Mouse (Mus musculus) midbrain, embryonic 15.5 days (tissue): Measurements from ENCODE around the gene Smg5. TPM values are rescaled to one million over a fixed set of nuclear protein-coding genes. Genes with fewer than 3 reads are reported as not detected.
"Not testable (repeated sequence)": the region's sequence is repeated elsewhere in the genome, so short reads cannot be mapped to it uniquely, and the experiment has no call there.

Source experiments
- ATAC-seq: fragments of 200-750 bp; cut with Nextera tagmentation; replicated peaks from 2 replicates; pipeline ENCODE4 v1.8.0; 2017; ENCODE audit warnings: moderate TSS enrichment
- H3K27ac ChIP-seq: fragments of 300-500 bp; sonication (generic); 2 replicates; pipeline ENCODE4 v1.5.1; 2015; ENCODE audit warnings: mild to moderate bottlenecking, inconsistent platforms
- H3K27me3 ChIP-seq: fragments of 300-500 bp; sonication (generic); replicated peaks from 2 replicates; pipeline ENCODE4 v1.6.1; 2015; ENCODE audit warnings: inconsistent platforms
- H3K36me3 ChIP-seq: fragments of 300-500 bp; sonication (generic); replicated peaks from 2 replicates; pipeline ENCODE4 v1.6.1; 2015; ENCODE audit warnings: inconsistent platforms
- H3K4me1 ChIP-seq: fragments of 300-500 bp; sonication (generic); 2 replicates; pipeline ENCODE4 v1.6.1; 2015; ENCODE audit warnings: inconsistent platforms
- H3K4me2 ChIP-seq: fragments of 300-500 bp; sonication (generic); 2 replicates; pipeline ENCODE4 v1.6.1; 2015; ENCODE audit warnings: inconsistent platforms, mild to moderate bottlenecking, moderate library complexity
- H3K4me3 ChIP-seq: fragments of 300-500 bp; sonication (generic); 2 replicates; pipeline ENCODE4 v1.5.1; 2015; ENCODE audit warnings: mild to moderate bottlenecking, inconsistent platforms
- H3K9ac ChIP-seq: fragments of 300-500 bp; sonication (generic); 2 replicates; pipeline ENCODE4 v1.6.1; 2015; ENCODE audit warnings: mild to moderate bottlenecking, inconsistent platforms
- H3K9me3 ChIP-seq: fragments of 300-500 bp; sonication (generic); 2 replicates; pipeline ENCODE4 v1.6.1; 2016; ENCODE audit warnings: inconsistent platforms
- WGBS: fragments of 180-500 bp; shearing (Covaris S2); methylation state at CpG from one replicate; pipeline ENCODE4 v1.1.7; 2015; ENCODE audit warnings: mixed read lengths; 5-methylcytosine and 5-hydroxymethylcytosine counted together
- polyA plus RNA-seq: library from polyadenylated mRNA; unstranded; fragments of >200 nt; fragmentation: Nextera tagmentation; extraction: Ambion mirVana; gene quantifications from 2 replicates; pipeline ENCODE4 v1.2.1, GENCODE M21; 2015

Smg5 gene
- 73.2 and 74.9 TPM in 2 replicates for polyA plus RNA-seq

- Histone ChIP-seq H3K4me3 (peak within 1 kb of the TSS; percentile 92), H3K36me3 (no peaks in the 10 kb centered on the region), H3K4me2 (peak within 1 kb of the TSS; percentile 80), H3K9me3 (no peaks in the 10 kb centered on the region), H3K9ac (peak within 1 kb of the TSS; percentile 97), H3K4me1 (peaks cover 28% of the 10 kb centered on the region), H3K27me3 (no peaks in the 10 kb centered on the region), H3K27ac (peak within 1 kb of the TSS; percentile 97)
- 1% methylated on average over 55 of the region's 66 CpGs for WGBS
- peak; percentile 96 for ATAC-seq
Observed at GRCm38 (mm10) chr3:88336058-88337013, at the start of gene Smg5, which contains the start of gene Tmem79. Smg5 (plus strand) TSS chr3:88336260. Tmem79 (minus strand) TSS chr3:88336148.

GRCm38 (mm10) chr3:88287110-88287509 is 49.0 kb upstream of the Smg5 start, which contains the start of gene Gm38392:
Gm38392 (minus strand) TSS chr3:88287210.
- H3K4me1 ChIP-seq: no peaks in the 10 kb centered on the region
- ATAC-seq: no peak
- no peaks in the 10 kb centered on the region for H3K27me3 ChIP-seq
- no peak within 1 kb of the TSS for H3K9ac ChIP-seq
- no peaks in the 10 kb centered on the region for H3K9me3 ChIP-seq
- WGBS: 97% methylated on average over 4 of the region's 4 CpGs
- no peak within 1 kb of the TSS for H3K4me2 ChIP-seq
- no peak within 1 kb of the TSS for H3K4me3 ChIP-seq
- H3K36me3 ChIP-seq: no peaks in the 10 kb centered on the region
- H3K27ac ChIP-seq: no peak within 1 kb of the TSS

GRCm38 (mm10) chr3:88288133-88288713 is 47.8 kb upstream of the Smg5 start:
- not testable (repeated sequence) for ATAC-seq, H3K4me2 ChIP-seq, H3K4me3 ChIP-seq, H3K27ac ChIP-seq, H3K27me3 ChIP-seq, H3K4me1 ChIP-seq, H3K36me3 ChIP-seq, H3K9ac ChIP-seq, H3K9me3 ChIP-seq
- 78% methylated on average over 10 of the region's 10 CpGs for WGBS

- peaks cover 7% of the 10 kb centered on the region for H3K4me1 ChIP-seq
- H3K9me3 ChIP-seq: no peaks in the 10 kb centered on the region
- no peak overlapping the region for H3K27ac ChIP-seq
- no peak for ATAC-seq
- no peak overlapping the region for H3K4me2 ChIP-seq
- no peak overlapping the region for H3K9ac ChIP-seq
- no peaks in the 10 kb centered on the region for H3K36me3 ChIP-seq
- H3K4me3 ChIP-seq: no peak overlapping the region
- H3K27me3 ChIP-seq: no peaks in the 10 kb centered on the region
- WGBS: 37% methylated on average over 4 of the region's 4 CpGs
Observed at GRCm38 (mm10) chr3:88291970-88292369, 44.1 kb upstream of the Smg5 start.

- WGBS: 86% methylated on average over 1 of the region's 1 CpGs
- ATAC-seq, H3K36me3 ChIP-seq, H3K9ac ChIP-seq, H3K27me3 ChIP-seq, H3K27ac ChIP-seq, H3K9me3 ChIP-seq, H3K4me2 ChIP-seq: not testable (repeated sequence)
- peak overlapping the region; percentile 73; the same call in 1 of the 2 replicates for H3K4me3 ChIP-seq
- H3K4me1 ChIP-seq: peaks cover 21% of the 10 kb centered on the region
Observed at GRCm38 (mm10) chr3:88295272-88295671, 40.8 kb upstream of the Smg5 start.

GRCm38 (mm10) chr3:88296110-88296560 is 39.9 kb upstream of the Smg5 start:
- WGBS: 1% methylated on average over 12 of the region's 12 CpGs
- peak; percentile 55 for ATAC-seq

GRCm38 (mm10) chr3:88296561-88297318 is 39.3 kb upstream of the Smg5 start, which contains the start of the genes Tsacc and Cct3:
Tsacc (minus strand) TSS chr3:88296999.
Cct3 (plus strand) TSS chr3:88297116.
- no peaks in the 10 kb centered on the region for H3K27me3 ChIP-seq
- H3K4me1 ChIP-seq: peaks cover 21% of the 10 kb centered on the region
- H3K9me3 ChIP-seq: no peaks in the 10 kb centered on the region
- WGBS: under 1% methylated on average over 44 of the region's 44 CpGs
- H3K36me3 ChIP-seq: peaks cover 23% of the 10 kb centered on the region
- peak within 1 kb of the TSS; percentile 68 for H3K4me2 ChIP-seq
- H3K4me3 ChIP-seq: peak within 1 kb of the TSS; percentile 73
- peak; percentile 99 for ATAC-seq
- peak within 1 kb of the TSS; percentile 89 for H3K9ac ChIP-seq
- H3K27ac ChIP-seq: peak within 1 kb of the TSS; percentile 92

More at GRCm38 (mm10) chr3:88296110-88296560, 39.9 kb upstream of the Smg5 start:
- peak overlapping the region; percentile 73 for H3K4me3 ChIP-seq
- peak overlapping the region; percentile 86 for H3K27ac ChIP-seq
- peak overlapping the region; percentile 62 for H3K4me2 ChIP-seq
- H3K4me1 ChIP-seq: peaks cover 21% of the 10 kb centered on the region
- peak overlapping the region; percentile 36 for H3K9ac ChIP-seq
- H3K9me3 ChIP-seq: no peaks in the 10 kb centered on the region
- peaks cover 17% of the 10 kb centered on the region for H3K36me3 ChIP-seq
- H3K27me3 ChIP-seq: no peaks in the 10 kb centered on the region

- Histone ChIP-seq H3K27ac (peak overlapping the region; percentile 92), H3K4me2 (peak overlapping the region; percentile 68), H3K9ac (peak overlapping the region; percentile 89), H3K27me3 (no peaks in the 10 kb centered on the region), H3K36me3 (peaks cover 24% of the 10 kb centered on the region), H3K4me3 (peak overlapping the region; percentile 73), H3K4me1 (peaks cover 21% of the 10 kb centered on the region), H3K9me3 (no peaks in the 10 kb centered on the region)
- under 1% methylated on average over 30 of the region's 30 CpGs for WGBS
- peak; percentile 15; the same call in 1 of the 2 replicates for ATAC-seq
Observed at GRCm38 (mm10) chr3:88297321-88297851, 38.7 kb upstream of the Smg5 start.

- Histone ChIP-seq H3K9me3 (no peaks in the 10 kb centered on the region), H3K4me1 (peaks cover 21% of the 10 kb centered on the region), H3K27ac (no peak overlapping the region), H3K4me3 (no peak overlapping the region), H3K36me3 (peaks cover 40% of the 10 kb centered on the region), H3K4me2 (no peak overlapping the region), H3K27me3 (no peaks in the 10 kb centered on the region), H3K9ac (no peak overlapping the region)
- ATAC-seq: no peak
- 98% methylated on average over 1 of the region's 1 CpGs for WGBS
Observed at GRCm38 (mm10) chr3:88299172-88299571, 36.9 kb upstream of the Smg5 start.

GRCm38 (mm10) chr3:88324951-88325405 is 11.1 kb upstream of the Smg5 start, which contains the start of gene Glmp:
Glmp (plus strand) TSS chr3:88325023.
- peaks cover 14% of the 10 kb centered on the region for H3K4me1 ChIP-seq
- peak; percentile 84 for ATAC-seq
- peaks cover 34% of the 10 kb centered on the region for H3K36me3 ChIP-seq
- H3K4me3 ChIP-seq: peak within 1 kb of the TSS; percentile 70
- H3K27ac ChIP-seq: no peak within 1 kb of the TSS
- no peaks in the 10 kb centered on the region for H3K9me3 ChIP-seq
- peak within 1 kb of the TSS; percentile 73 for H3K9ac ChIP-seq
- H3K27me3 ChIP-seq: no peaks in the 10 kb centered on the region
- H3K4me2 ChIP-seq: peak within 1 kb of the TSS; percentile 76
- 1% methylated on average over 10 of the region's 10 CpGs for WGBS

- Histone ChIP-seq H3K4me2 (no peak overlapping the region), H3K4me1 (peaks cover 14% of the 10 kb centered on the region), H3K27me3 (no peaks in the 10 kb centered on the region), H3K9ac (no peak overlapping the region), H3K36me3 (0 out of 2 replicates have a peak, but pooled peaks cover 6% of the 10 kb centered on the region), H3K27ac (no peak overlapping the region), H3K4me3 (no peak overlapping the region), H3K9me3 (no peaks in the 10 kb centered on the region)
- no peak for ATAC-seq
- WGBS: 88% methylated on average over 5 of the region's 5 CpGs
Observed at GRCm38 (mm10) chr3:88328956-88329355, 7.1 kb upstream of the Smg5 start.
